Mouse (Mus musculus) liver, embryonic 14.5 days (tissue): Measurements from ENCODE around the gene Mpv17l2. TPM values are rescaled to one million over a fixed set of nuclear protein-coding genes. Genes with fewer than 3 reads are reported as not detected.
A peak's percentile ranks its signal among the peaks of the same experiment; 100 is the strongest.

Source experiments
- ATAC-seq: fragments of 200-750 bp; cut with Nextera tagmentation; 2 replicates; pipeline ENCODE4 v1.8.0; 2017; ENCODE audit warnings: moderate number of reproducible peaks, mild to moderate bottlenecking, moderate library complexity; ENCODE audit not compliant: insufficient read depth
- DNase-seq, 3 experiments: peaks; one replicate each; pipeline ENCODE4 v3.0.0-alpha.2; 2012 to 2013; ENCODE audit warnings: low read depth in 3 of 3, low spot score in 3 of 3
- H3K27ac ChIP-seq: fragments of 300-500 bp; sonication (generic); 2 replicates; pipeline ENCODE4 v1.5.1; 2014; ENCODE audit warnings: moderate library complexity, mild to moderate bottlenecking, control low read depth, inconsistent platforms
- H3K27me3 ChIP-seq: fragments of 300-500 bp; sonication (generic); 2 replicates; pipeline ENCODE4 v1.6.1; 2014; ENCODE audit warnings: mild to moderate bottlenecking, low read length, moderate library complexity; ENCODE audit not compliant: control insufficient read depth, insufficient read depth
- H3K36me3 ChIP-seq: fragments of 300-500 bp; sonication (generic); replicated peaks from 2 replicates; pipeline ENCODE4 v1.6.1; 2014; ENCODE audit warnings: low read depth; ENCODE audit not compliant: control insufficient read depth, insufficient read depth
- H3K4me1 ChIP-seq, 2 experiments: fragments of 200-500 bp in 1 of 2; fragments of 300-500 bp in 1 of 2; sonication (generic) in 1 of 2; replicated peaks; 2 replicates each; pipeline ENCODE4 v1.6.1; 2012 to 2014; ENCODE audit warnings: antibody characterized with exemption in 1 of 2, inconsistent platforms in 1 of 2, low read length in 1 of 2; ENCODE audit not compliant: control insufficient read depth in 2 of 2, insufficient read depth in 2 of 2
- H3K4me2 ChIP-seq: fragments of 300-500 bp; sonication (generic); 2 replicates; pipeline ENCODE4 v1.6.1; 2014; ENCODE audit warnings: low read depth, mild to moderate bottlenecking, control low read depth, moderate library complexity
- H3K4me3 ChIP-seq, 2 experiments: fragments of 200-500 bp in 1 of 2; fragments of 300-500 bp in 1 of 2; sonication (generic) in 1 of 2; 2 replicates each; pipeline ENCODE4 v1.5.1; 2012 to 2014; ENCODE audit warnings: low read depth in 2 of 2, low read length in 2 of 2, mild to moderate bottlenecking in 2 of 2, control low read depth in 1 of 2, inconsistent platforms in 1 of 2, moderate library complexity in 1 of 2; ENCODE audit not compliant: insufficient read depth in 1 of 2
- H3K9ac ChIP-seq: fragments of 300-500 bp; sonication (generic); replicated peaks from 2 replicates; pipeline ENCODE4 v1.6.1; 2014; ENCODE audit warnings: mild to moderate bottlenecking, control low read depth, moderate library complexity
- H3K9me3 ChIP-seq: fragments of 300-500 bp; sonication (generic); 2 replicates; pipeline ENCODE4 v1.6.1; 2016; ENCODE audit warnings: low read length, mixed read lengths; ENCODE audit not compliant: control insufficient read depth
- CTCF ChIP-seq: IDR thresholded peaks from 2 replicates; pipeline ENCODE4 v1.5.1; 2016; ENCODE audit warnings: antibody characterized with exemption, low read depth, control low read depth
- EP300 ChIP-seq: IDR thresholded peaks from 2 replicates; pipeline ENCODE4 v1.6.1; 2016; ENCODE audit warnings: antibody characterized with exemption, low read depth
- WGBS: fragments of 180-500 bp; shearing (Covaris S2); extraction: QIAGEN DNeasy Blood & Tissue Kit; methylation state at CpG from one replicate; pipeline ENCODE4 v1.1.7; 2014; ENCODE audit not compliant: insufficient replicate concordance; 5-methylcytosine and 5-hydroxymethylcytosine counted together
- polyA plus RNA-seq, 2 experiments: library from polyadenylated mRNA; depleted of rRNA in 1 of 2; stranded (reverse) in 1 of 2; unstranded in 1 of 2; fragments of >200 nt; fragmentation: Nextera tagmentation in 1 of 2; extraction: Ambion mirVana in 1 of 2; gene quantifications; 2 replicates each; pipeline versions ENCODE4 v1.2.1 to v1.2.3; 2012 to 2014

Mpv17l2 gene
- polyA plus RNA-seq, 2 experiments = 28.5 to 39.8 TPM

- DNase-seq = no peak
- Histone ChIP-seq H3K4me2 (no peak overlapping the region), H3K4me1 (peaks cover 33 to 40% of the 10 kb centered on the region in 2 experiments), H3K27me3 (no peaks in the 10 kb centered on the region), H3K27ac (no peak overlapping the region), H3K9ac (no peak overlapping the region), H3K36me3 (no peaks in the 10 kb centered on the region; the same call in 1 of the 2 replicates), H3K4me3 (no peak overlapping the region), H3K9me3 (no peaks in the 10 kb centered on the region)
- ATAC-seq = no peak
- TF ChIP-seq CTCF = no peak
- no peak for TF ChIP-seq EP300
- WGBS = 77% methylated on average over 16 of the region's 16 CpGs
Measured at GRCm38 (mm10) chr8:70768956-70769355, 8.2 kb upstream of the Mpv17l2 start.

GRCm38 (mm10) chr8:70768231-70768776, 7.6 kb upstream of the Mpv17l2 start:
- Histone ChIP-seq H3K27ac (no peak overlapping the region), H3K9ac (no peak overlapping the region), H3K4me2 (no peak overlapping the region), H3K36me3 (no peaks in the 10 kb centered on the region; the same call in 1 of the 2 replicates), H3K27me3 (no peaks in the 10 kb centered on the region), H3K4me3 (no peak overlapping the region), H3K9me3 (no peaks in the 10 kb centered on the region), H3K4me1 (peaks cover 39 to 47% of the 10 kb centered on the region in 2 experiments)
- DNase-seq = no peak
- WGBS = 84% methylated on average over 32 of the region's 32 CpGs
- TF ChIP-seq CTCF = no peak
- TF ChIP-seq EP300 = no peak
- ATAC-seq = no peak

- Histone ChIP-seq H3K36me3 (no peaks in the 10 kb centered on the region; the same call in 1 of the 2 replicates), H3K27ac (no peak overlapping the region), H3K9ac (no peak overlapping the region), H3K4me3 (no peak overlapping the region), H3K9me3 (no peaks in the 10 kb centered on the region), H3K4me1 (peaks cover 47 to 53% of the 10 kb centered on the region in 2 experiments), H3K27me3 (no peaks in the 10 kb centered on the region), H3K4me2 (no peak overlapping the region)
- TF ChIP-seq EP300 (no peak), CTCF (no peak)
- WGBS = 81% methylated on average over 6 of the region's 6 CpGs
- ATAC-seq (no peak), DNase-seq (no peak)
Measured at GRCm38 (mm10) chr8:70767503-70767902, 6.8 kb upstream of the Mpv17l2 start.

GRCm38 (mm10) chr8:70766571-70767440, 6.1 kb upstream of the Mpv17l2 start:
- Histone ChIP-seq H3K4me3 (peak overlapping the region; percentile 72 to 77), H3K4me2 (peak overlapping the region; percentile 99), H3K27me3 (no peaks in the 10 kb centered on the region), H3K9ac (peak overlapping the region; percentile 77), H3K36me3 (no peaks in the 10 kb centered on the region; the same call in 1 of the 2 replicates), H3K4me1 (peaks cover 54 to 60% of the 10 kb centered on the region in 2 experiments), H3K9me3 (no peaks in the 10 kb centered on the region), H3K27ac (peak overlapping the region; percentile 79)
- ATAC-seq (peak; percentile 34; the same call in 1 of the 2 replicates), DNase-seq (peak in 2 of 3 experiments; percentile 69 to 82)
- WGBS = 13% methylated on average over 21 of the region's 21 CpGs
- TF ChIP-seq CTCF (no peak), EP300 (no peak)
